Mouse (Mus musculus) ovary, postnatal 36 days (tissue): Measurements from ENCODE around the gene Thsd7b.

Experiments
- DNase-seq: peaks from one replicate; pipeline ENCODE4 v3.0.0; 2022; ENCODE audit warnings: low spot score, mixed read lengths

The Thsd7b gene

DNA sequence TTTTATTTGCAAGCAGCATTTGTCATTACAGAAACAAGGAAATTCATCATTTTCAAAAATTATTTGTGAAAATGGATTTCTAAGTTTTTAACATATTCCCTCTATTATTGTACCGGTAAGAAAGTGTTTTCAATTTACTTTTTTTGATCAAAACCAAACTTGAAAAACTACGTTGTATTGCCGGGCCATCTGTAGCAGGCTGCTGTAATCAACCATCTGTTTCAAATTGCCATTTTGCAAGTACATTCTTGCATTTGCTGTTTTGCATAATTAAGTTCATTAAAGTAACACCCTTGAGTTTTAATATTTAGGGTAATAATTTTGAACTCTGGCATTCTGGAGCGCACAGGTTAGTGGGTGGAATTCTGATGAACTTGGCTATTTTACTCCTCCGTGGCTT, 246.6 kb downstream of the Thsd7b start:
- DNase-seq = no peak

DNA sequence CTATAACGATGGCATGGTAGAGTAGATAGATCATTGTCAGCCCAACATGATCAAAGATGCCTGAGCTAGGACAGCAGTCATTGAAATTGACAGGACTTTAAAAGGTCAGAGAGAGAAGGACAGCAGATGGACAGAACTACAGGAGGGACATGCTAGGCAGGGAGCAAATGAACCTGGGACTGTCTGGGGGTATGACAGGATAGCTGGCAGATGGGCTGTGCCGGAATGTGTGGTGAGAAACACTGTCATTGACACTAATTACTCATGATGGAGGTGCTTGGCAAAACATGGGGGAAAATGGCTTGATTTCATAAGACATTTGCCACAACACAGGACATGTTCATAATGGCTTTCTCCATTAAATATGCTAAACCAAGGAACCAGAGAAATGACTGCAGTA, 253.9 kb downstream of the Thsd7b start:
- DNase-seq = no peak

DNA sequence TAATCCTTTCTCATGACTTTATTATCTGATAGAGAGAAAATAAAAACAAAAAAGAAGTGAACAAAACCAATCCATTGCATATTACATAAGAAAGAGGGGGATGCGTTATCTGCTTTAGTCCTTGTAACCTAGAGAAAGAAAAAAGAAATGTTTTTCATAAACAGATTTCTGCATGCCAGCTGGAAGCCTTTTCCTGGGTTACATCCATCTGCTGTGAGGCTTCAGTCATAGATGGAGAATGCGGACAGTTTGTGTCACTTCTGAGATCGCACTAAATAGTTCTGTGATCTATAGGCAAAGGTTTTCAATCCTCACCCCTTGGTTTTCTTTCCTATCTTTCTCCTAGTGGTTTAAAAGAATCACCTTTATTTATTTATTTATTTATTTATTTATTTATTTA, 259.1 kb downstream of the Thsd7b start:
- no peak for DNase-seq

DNA sequence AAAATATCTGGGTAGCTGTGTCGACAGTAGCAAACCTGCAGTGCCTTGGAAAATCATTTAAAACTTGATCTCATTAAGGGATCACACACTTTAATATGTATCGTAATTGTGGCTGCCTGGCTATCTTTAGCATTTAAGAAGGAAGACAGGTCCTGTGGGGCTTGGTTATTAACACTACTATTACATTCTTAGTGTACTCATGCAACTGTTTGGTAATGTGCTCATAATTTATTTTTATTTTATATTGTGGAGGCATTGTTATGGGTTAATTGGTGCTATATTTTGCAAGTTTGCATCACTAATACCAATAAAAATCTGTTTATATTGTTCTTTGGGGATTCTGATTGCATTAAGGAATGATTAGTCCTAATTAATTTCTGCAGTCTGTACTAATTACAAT, 265.4 kb downstream of the Thsd7b start:
- no peak for DNase-seq

DNA sequence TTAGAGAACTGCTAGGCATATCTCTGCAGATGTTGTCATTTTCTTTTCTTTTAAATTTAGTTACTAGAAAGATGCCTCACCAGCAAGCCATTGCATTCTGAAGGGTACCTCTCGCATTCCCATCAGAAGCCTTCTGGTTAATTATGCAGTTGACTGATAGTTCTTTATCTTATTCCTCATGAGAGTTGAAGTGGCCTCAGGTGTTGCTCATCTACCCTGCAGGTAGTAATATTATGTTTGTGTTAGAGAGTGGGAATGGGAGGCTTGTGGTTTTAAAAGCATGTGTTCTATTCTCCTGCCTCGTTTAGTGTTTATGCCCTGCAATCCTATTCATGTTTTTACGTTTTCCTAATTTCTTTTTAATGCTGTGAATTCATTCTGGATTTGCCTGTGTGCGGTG, 265.9 kb downstream of the Thsd7b start:
- DNase-seq = no peak

DNA sequence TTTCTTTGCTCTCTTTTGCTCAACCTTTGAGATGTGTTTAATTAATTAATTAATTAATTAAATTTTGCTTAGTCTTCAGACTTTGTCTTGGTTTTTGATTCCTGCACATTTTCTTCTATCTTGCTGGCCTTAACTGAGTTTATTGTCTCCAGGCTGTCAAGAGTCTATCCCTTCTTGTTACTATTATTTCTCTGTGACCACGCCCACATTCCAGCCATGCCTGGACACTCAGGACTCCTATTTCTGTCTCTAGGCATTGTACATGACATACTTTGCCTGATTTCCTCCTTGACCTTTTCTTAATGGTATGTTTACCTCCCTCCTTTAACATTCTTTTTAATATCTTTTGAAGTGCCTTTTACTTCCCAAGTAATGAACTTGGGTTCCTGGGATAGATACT, 267.6 kb downstream of the Thsd7b start:
- no peak for DNase-seq

DNA sequence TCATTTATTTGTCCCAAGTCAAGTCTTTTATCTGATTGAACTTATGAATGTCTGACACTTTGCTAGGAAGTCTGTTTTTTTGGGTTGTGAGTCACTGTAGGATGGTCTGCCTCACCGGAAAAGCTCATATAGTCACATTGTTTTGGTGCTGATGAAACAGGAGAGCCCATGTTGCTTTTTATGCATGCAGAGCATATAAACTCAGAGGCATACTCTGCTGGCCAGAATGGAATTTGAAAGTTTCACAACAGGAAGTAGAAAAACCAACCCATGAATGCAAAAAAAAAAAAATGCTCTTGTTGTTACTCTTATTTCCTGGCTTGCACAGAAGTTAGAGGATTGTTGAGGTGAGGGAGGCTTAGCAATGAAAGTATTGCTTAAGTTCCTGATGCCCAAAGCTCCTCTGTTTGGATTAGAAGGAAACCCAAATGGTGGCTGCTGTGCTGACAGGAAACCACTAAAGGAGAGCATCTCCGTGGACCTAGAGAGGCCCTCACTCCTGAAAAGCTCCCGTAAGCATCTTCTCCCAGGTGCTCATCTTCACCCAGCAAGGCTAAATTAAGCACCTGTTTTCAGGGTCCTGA, 269.6 kb downstream of the Thsd7b start:
- no peak for DNase-seq

DNA sequence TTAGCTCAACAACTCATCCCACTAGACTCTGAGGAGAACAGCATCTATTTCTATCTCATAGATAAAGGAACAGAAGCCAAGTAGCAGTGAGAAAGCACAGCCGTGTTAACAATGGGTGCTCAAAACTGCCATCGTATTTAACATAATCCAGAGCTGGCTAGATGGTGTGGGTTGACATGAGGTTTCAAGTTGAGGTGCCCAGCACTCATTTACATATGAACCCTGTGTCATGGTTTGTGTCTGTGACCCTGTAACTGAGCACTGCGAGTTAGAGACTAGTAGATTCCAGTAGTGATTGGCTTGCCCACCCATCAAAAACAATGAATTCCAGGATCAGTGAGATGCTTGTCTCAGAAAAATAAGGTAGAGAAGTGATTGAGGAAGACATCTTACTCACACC, 270.1 kb downstream of the Thsd7b start:
- no peak for DNase-seq

DNA sequence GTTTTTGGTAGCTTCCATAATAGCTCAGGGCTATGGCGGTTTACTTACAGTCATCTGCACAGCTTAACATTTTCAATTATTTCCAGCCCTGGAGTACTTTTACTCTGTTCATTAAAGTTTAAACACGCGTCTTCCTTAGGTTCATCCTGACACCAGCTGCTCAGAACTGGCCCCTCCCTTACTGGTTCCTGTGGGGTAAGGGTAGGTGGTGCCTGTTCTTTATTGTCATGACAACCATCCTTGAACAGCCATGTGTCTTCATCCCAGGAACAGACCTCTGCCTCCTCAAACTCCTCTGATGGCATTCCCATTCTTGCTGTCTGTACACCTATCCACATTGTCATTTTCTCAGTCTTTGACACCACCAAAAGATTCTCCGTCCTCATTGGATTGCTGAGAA, 285.0 kb downstream of the Thsd7b start:
- no peak for DNase-seq

DNA sequence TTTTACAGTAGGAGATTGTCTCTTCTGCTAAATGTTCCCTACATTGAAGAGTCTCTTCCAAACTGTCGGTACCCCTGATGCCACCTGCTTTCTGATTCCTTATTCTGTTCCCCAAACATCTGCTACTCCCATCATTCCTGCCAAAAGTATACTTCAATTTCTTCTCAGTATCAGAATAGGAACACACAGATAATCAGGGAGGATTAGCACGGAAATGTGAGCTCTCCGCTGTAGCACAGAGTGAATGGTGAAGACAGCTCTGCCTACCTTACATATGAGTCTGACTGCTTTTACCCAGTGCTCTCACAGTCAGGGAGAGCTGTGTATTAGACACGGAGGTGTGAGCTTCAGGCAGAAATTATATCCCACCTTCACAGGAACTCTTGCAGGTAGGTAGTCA, 286.0 kb downstream of the Thsd7b start:
- no peak for DNase-seq

DNA sequence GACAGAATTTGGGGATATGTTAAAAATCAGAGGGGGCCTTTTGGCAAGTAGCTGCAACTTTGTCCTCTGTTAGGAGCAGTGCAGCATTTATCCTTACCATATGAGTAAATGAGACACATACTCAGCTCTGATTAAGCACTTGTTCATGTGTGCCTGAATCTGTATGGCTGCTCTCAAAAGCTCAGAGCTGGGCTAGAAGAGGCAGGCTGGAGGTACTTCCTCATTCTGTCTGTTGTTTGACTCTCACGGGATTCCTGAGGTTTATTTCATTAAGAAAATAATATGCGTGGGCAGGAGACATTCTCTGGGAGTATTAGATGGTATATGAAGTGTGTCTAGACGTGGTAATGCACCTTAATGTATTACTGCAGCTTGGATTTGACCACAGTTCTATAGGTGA, 286.7 kb downstream of the Thsd7b start:
- DNase-seq = no peak

DNA sequence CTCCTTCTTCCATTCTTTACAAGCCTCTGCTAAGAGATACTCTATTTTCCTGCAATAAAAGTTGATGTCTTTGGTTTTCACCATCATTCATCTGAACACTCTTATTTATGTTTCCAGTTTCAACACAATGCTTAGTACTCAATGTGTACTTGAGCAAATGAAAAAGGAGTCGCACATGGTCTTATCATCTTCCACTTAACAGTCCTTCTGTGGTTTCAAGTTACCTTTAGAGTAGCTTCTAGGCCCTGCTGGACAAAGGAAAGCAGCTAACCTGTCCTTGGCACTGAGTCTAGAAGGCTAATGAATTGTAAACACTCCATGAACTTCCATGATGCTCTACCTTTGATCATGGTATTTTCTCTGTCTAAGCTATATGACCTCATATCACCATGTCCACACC, 289.6 kb downstream of the Thsd7b start:
- DNase-seq = no peak

DNA sequence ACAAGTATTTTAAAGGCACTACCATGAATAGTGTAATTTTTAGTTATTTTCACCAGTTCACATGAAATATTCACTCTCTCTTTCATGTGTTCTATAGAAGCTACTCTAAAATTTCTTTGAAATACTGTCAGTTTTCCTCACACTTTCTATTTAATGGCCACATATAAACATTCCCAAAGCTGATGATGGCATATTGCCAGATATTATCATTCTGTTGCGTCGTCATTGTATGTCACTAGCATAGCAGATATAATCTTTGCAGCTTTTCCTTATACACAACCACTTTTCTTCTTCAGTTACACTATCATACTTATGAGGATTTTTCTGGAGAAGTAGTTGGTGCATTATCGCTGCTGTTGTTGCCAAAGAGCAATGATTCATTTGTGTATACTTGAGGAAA, 297.4 kb downstream of the Thsd7b start:
- no peak for DNase-seq

DNA sequence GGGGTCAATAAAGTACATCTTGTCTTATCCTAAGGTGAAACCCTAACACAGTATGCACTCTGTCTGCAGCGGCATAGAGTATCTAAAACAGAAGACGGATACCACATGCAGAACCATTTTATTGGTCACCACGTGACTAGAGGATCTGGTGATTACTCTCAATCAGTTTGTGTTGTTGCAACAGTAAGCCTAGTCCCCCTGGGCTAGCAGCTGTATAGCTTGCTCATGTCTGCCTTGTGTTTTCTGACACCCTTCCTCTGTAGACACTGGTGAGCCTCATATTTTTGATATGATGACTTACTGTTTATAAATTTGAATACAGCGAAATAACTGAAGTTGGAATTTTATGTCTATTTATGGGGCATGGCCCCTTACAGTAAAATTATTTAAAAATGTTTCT, 306.9 kb downstream of the Thsd7b start:
- DNase-seq = no peak

DNA sequence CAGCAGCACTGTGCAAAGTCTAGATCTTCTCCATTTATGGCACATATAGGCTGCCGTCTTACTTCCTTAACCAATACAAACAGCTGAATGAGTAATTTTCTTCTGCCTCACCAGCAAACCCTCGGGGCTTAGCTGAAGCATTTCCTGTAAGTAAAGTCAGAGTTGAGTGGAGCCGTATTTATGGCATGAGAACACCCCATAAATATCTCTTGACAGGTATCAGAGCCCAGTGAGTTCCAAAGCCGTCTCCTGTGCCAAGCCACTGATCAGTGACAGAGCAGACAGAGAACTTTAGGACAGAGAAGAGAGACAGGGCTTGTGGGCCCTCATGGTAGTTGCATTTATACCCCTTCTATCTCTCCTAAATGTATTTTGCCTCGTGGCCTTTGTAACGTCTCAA, 313.5 kb downstream of the Thsd7b start:
- DNase-seq = no peak

DNA sequence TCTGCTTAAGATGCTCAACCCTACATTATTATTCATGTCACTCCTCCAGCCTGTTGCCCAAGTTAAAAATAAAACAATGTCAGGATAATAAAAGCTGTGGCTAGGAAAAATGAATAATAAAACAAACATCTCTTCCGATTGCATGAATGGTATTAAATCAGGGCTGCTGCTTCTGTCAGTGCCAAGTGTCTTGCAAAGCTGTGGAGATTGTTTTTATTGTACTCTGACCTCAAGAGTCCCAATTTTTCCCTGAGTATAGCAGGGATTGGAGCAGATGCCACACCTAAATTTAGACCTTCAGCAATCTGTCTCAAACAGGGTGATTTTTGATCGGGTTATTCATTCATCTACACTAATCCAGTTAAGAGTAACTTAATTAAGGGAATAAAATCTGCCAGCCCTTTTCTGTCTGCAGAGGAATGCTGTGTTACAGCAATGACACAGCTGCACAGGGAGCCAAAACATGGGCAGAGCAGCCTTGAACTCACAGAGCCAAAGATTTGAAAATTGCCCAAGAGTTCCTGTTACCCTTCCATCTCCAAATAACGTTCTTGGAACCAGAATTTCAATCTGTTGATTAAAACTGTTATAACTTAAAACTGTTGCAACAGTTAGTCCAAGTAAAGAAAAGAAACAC, 316.4 kb downstream of the Thsd7b start:
- no peak for DNase-seq

DNA sequence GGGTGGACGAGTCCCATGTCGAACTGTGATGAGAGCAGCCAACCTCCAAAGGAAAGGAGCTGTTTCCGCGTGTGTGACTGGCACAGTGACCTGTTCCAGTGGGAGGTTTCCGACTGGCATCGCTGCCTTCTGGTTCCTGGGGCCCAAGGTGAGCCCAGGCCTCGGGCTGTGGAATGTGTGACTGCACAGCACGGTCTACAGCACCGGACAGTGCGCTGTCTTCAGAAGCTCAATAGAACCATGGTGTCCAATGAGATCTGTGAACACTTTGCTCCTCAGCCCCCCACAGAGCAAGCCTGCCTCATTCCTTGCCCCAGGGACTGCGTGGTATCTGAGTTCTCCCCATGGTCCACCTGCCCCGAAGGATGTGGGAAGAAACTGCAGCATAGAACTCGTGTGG, 322.3 kb downstream of the Thsd7b start:
- DNase-seq = no peak

DNA sequence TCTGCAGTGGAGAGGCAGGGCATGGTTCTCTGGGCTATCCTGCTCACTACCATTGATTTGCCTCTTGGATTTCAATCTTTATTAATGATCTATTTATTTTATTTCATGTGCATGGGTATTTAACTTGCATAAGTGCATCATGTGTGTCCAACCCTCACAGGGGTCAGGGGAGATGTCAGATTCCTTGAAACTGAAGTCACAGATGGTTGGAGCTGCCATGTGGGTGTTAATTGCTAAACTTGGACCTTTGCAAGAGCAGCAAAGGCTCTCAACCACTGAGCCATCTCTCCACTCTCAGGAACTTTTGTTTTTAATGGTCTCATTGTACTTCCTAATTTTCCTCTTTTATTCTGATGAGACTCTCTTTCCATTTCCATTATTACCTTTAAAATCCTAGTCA, 327.8 kb downstream of the Thsd7b start:
- no peak for DNase-seq

DNA sequence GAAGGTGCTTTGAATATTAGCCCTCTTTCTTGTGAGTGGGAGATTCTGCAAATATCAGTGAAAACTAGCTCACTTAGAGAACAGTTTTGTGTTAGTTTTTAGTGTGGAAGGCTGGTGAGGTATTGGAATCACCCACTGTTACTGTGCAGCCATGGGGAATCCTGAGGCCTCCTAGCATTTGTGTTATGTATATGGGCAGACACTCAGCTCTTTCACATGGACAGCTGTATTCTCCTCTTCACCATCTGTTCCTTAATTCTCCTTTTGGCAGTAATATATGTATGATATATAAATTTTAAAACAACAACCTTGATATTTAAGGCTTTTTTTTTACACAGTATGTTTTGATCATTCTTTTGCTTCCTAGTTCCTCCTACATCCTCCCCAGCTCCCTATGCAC, 329.2 kb downstream of the Thsd7b start:
- DNase-seq = no peak

DNA sequence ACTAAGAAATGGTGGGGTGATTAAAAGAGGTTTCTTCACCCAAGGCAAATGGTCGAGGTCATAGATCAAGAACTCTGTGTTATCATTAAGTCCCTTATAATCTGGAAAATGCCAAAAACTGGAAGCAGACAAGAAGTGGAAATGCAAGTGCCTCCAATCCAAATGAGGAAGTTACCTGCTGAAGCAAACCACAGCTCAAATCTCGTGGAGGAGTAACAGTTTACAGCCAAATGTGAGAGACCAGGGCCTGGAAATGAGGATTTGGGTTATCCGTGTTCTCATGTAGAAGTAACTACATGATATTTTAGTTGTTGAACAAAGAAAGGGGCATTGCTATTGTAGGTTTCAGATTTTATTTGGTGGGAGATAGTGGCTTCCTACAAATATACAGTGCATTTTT, 335.3 kb downstream of the Thsd7b start:
- no peak for DNase-seq

DNA sequence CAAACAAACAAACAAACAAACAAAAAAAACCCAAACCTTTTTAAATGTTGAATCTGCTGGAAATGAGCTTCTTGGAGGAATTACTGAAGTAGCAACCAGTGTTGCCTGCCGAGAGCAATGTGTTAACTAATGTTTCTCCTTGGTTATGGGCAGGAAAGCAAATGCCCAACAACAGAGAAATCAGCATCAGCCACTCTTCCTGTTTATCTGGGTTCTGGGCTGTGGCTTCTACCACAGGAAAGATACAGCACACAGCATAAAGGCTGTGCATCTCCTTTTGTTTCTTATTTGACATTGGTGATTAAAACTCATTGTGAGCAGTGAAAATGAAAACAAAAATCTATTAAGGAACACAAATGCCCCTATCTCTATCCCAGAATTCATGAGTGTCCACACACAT, 343.0 kb downstream of the Thsd7b start:
- DNase-seq = no peak

DNA sequence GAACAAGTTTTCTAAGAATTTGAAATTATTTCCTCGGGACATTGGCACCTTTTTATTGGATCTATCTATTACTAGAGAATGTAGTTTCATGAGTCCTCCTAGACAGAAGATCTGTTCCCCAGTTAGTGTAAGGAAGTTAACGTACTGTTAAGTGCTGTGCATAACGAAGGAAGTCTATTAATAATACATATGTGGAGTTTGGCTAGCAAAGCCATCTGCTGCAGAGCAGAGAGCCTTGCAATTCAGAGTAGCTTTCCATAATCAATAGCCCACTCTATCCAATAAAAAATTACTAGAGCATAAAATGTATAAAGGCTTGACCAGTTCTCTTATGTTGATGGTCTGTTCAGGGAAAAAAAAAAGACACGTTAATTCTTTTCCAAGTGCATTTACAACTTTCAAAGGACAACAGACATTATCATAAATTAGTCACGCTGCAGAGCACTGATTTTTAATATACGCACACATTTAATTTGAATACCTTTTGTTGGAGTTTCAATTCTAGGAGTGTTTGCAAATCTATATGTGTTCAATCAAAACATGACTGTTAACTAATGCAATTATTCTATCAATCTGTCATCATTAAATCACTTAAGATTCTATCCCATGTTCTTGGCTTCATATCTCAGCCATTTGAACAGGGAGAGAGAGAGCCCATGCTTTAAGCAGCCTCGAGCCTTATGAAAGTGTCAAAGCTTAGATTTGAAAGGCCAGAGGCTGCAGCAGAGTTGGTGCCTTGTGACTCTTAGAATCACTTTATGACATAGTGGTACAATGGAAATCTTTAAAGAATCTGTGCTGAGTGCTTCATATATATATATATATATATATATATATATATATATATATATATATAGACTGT, 346.6 kb downstream of the Thsd7b start:
- no peak for DNase-seq

DNA sequence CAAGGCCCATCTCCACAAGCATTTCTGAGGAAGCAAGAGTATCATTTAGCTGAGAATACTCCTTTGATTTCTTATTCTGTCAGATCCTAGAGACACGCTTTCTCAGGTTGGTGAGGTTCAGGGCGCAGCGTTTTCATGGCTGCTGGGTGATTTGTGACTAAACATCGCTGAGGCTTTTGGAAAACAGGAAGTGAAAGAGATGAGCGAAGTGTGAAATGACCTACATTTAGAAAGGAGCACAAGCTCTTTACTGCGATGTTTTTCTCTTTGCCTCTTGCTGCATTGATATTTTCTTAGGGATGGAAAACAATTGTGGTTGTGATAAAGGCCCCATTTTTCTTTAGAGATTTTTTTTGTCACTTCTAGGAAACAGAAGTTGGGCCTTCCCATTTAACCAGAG, 351.4 kb downstream of the Thsd7b start:
- DNase-seq = no peak

DNA sequence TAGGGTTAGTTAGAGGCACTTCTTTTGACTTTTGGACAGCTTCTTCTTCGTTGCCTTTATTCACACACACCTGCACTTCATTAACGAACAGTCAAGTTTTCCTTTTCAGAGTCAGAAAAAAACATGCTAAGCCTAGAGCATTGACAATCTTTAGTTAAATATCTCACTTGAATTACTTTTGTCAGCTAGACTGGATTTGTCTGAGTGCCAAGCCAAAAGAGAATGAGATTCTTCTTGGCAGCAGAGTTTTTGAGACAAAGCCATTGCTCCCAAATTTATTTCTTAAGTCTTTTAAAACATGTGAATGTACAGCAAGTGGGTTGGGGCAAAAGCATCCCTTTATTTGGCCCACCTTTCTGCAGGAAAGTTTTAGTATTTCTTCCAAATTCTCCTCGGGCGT, 362.0 kb downstream of the Thsd7b start:
- no peak for DNase-seq
